Mouse (Mus musculus) adrenal gland (tissue): ENCODE results near the gene Rin2.
"Not testable (repeated sequence)": the region's sequence is repeated elsewhere in the genome, so short reads cannot be mapped to it uniquely, and the experiment has no call there.

Experiments used
- intact Hi-C: fragments of 180-260 bp; cut with DNase I; formaldehyde crosslinking; loops from one replicate; pipeline ENCODE4 v1.15.1; 2025

The Rin2 gene

DNA sequence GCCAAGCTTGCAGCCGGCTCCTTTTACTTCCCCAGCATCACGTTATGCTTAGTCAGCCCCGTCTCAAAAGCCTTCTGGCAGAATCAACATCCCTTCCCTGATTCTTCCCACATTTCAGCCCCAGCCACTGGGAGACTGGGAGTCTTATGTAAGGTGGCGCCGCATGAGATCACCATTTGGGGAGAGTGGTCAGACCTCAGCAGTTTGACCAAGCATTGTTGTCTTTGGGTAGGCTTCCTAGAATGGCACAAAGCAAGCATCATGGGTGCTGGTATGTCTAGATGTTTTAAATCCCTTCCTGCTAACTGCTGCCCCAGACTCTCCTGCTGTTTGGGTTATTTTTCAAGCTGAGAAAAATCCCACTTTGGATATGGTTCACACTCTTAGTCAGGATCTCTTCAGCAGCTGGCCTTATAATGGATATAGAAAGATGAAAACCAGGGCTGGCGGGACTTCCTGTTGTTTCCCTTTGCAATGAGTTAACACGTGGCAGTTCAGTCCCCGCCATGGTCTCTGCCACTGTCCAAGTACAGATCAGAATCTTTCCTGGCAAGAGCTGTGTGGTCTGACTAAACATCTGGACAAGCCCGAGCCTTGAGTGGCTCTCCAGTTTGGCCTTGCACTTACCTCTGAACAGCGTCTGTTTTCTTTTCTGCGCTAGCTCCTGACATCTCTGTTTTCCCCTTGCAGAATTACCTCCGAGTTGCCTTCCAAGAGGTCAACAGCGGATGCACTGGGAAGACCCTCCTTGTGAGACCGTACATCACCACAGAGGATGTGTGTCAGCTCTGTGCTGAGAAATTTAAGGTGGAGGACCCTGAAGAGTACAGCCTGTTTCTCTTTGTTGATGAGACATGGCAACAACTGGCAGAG, 210.1 kb downstream of the Rin2 start:
- intact Hi-C loops = loop anchor here (5.0 kb wide), 1 partner anchor 188 kb away; no protein-coding TSS in a partner anchor

DNA sequence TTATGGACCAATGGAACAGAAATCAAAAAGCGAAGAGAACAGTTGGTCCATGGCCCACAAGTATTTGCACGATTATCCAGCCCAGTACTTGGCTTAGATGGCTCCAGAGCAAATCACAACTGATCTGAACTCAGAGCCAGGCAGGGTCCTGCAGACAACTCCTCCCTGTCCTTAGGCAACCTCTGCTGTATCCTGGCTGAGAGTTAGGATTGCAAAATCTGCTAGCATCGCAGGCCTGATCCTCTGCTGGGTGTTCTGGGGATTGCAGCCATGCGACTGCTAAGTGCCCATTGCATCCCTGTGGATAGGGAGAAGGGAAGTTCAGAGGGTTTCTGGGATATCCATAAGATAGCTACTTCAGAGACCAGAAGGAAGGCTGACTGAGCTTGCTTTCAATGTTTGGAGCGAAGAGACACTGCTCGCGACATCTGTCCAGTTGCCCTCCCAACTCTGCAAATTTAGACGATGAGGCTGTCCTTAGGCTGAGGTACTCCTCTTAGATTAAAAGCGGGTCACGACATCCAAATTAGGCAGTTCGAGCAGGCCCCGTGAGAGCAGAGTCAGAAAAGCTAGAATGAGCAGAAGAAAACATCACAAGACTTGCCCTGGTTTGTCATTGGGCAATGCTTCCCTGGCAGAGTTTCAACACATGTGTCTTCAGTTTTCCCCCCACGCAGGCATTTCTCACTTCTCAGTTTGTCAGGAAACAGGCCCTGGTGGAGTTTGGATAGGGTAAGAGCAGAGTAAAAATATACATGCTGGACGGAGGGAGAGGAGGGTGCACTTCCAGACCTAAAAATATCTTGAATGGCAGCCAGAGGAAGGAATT, 213.1 kb downstream of the Rin2 start:
- intact Hi-C loops = no loop called here

DNA sequence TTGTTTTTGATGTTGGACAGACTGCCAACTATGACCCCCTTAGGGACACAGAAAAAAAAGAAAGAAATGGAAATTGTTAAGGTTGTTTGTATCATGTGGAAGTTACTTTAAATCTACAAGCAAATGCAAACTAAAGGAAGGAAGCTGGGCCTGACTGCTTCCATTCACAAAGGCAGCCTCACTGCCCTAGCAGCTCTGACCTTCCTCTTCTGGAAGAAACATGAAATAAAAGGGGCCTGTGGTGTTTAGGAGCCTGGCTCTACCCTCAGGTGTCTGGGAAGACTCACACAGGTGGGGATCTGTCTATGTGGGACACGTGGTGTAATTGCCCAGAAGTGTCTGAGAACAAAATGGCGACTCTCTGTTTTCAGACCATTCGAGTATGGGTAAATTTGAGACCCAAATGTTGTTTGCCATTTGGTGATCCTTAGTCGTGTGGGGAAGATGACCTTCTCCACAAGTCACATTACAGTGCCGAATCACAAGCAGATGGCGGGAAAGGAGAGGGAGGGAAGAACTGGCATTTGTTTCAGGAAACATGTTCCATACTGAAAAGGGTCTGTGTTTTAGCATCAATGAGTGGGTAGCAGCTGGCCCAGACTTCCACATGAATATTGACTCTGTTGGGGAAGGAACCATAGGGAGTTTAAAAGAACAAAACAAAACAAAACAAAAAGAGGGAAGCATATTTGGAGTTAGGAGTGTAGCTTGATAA, 213.9 kb downstream of the Rin2 start:
- intact Hi-C loops = no loop called here

DNA sequence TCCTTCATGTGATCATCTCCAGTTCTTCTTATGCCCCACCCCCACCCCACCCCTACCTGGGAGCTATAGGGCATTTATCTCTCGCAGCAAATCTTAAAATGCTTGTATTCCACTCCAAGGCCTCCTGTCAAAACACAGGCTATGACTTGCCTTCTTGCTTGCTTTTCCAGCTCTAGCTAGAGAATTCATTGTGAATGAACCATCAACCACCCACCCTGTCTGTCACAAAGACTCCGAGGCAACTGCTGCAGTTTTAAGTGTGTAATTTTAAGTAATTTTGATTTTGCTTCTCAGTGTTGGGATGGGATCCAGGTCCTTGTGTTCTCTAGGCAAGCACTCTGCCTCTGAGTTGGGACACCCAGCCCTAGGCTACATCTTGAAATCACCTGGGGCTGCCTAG, 215.6 kb downstream of the Rin2 start:
- intact Hi-C loops = no loop called here

DNA sequence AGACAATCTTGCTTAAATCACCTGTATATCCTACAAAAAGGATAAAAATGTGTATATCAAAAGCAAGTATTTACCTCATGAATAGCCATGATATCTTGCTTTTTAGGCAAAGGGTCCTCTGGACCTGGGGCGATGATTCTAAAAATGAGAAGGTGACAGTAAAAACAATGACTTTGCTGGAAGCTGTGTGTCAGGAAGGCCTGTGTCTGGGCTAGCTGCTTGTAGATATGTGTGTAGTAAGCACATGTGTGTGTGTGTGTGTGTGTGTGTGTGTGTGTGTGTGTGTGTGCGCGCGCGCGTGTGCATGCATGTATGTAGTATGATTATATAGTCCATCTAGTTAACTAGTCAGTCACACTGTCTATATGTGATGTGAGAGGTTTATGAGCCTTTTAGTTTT, 218.7 kb downstream of the Rin2 start:
- intact Hi-C loops = no loop called here

DNA sequence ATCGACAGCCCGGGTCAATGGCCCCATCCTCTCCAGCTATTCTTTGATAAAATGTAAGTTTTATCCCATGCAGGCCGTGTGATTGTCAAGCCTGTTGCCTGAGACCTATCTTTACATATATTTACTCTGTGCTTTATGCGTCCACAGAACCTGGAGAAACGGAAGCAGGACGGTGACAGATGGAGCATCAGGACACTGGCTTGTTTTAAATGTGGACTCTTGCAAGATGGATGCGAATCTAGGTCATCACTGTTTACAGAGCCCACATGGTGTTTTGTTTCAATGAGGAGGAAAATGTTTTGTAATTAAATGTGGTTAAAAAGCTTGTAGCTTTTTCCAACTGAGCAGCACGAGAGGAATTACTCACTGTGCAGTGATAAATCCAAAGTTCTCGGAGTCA, 223.1 kb downstream of the Rin2 start:
- intact Hi-C loops = no loop called here

DNA sequence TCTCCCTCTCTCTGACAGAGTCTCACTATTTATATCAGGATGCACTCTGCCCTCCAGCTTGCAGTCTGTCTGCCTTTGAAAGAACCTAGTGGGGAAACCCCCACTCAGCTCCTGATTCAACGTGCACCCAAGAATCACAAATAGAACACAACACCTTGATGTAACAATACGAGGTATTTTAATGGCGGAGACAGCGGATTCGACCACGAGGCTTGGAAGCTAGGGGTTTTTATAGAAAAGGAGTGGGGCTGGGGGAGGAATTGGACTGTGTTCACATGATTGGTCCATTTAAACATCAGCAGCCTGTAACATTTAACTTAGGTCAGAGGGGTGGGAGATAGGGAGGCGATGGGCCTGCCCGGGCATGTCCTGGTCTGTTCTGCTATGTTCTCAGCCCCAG, 225.3 kb downstream of the Rin2 start:
- intact Hi-C loops = loop anchor here (5.0 kb wide), 1 partner anchor 203 kb away; no protein-coding TSS in a partner anchor

DNA sequence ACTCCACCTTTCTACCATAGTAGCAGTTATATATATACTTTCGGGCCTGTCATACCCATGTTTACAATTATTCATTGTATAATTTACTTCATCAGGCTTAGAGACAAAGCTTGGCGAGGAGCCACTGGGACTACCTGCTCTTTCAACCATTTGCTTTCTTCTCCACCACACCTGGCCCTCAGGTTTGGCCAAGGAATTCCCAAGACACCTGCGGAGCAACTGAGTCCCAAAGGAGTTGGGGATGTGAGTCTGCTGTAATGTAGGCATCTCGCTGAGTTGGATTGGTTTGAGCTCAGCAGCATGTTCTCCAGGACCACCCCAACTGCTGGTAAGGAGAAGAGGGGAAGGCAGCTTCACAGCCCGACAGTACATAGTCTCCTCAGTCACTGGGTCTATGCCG, 226.8 kb downstream of the Rin2 start, which contains the start of gene Naa20:
Naa20 (plus strand) TSS at position 239 of the 400 bp plus-strand sequence.
- intact Hi-C loops = loop anchor here (5.0 kb wide), 1 partner anchor 205 kb away; no protein-coding TSS in a partner anchor

DNA sequence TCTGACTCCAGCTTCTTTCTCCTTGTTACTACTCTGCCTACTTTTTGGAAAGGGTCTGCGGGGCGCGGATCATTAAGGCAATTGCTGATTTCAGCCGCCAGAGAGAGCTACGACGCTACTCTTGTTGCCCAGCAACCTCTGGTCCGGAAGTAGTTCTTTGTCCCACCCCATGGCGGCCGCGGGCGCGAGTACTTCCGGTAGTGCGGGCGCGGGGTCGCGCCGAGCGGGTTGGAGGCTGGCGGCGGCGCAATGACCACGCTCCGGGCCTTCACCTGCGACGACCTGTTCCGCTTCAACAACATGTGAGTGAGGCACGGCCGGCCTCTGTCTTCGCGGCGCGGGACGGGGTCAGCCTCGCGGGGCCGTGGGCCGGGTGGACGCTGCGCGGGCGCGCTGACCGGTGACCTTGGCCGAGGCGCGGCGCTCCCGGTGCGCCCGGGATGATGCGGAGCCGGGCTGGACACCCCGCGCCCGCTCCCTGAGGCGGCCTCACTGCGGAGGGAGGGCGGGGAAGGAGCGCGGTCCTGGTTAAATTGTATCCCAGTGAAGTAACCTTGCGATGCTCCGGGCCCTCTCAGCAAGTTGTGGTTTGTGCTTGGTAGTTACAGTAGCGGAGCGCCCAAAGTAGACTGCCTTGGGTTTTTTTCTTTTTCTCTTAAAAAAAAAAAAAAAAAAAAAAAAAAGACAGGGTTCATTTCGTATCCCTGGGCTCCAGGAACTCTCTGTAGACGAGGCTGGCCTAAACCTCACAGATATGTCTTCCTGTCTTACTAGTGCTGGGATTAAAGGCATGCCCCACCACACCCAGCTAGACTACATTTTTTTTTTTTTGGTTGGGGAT, 228.3 kb downstream of the Rin2 start:
- intact Hi-C loops = loop anchor here (5.0 kb wide), 1 partner anchor 206 kb away; no protein-coding TSS in a partner anchor

DNA sequence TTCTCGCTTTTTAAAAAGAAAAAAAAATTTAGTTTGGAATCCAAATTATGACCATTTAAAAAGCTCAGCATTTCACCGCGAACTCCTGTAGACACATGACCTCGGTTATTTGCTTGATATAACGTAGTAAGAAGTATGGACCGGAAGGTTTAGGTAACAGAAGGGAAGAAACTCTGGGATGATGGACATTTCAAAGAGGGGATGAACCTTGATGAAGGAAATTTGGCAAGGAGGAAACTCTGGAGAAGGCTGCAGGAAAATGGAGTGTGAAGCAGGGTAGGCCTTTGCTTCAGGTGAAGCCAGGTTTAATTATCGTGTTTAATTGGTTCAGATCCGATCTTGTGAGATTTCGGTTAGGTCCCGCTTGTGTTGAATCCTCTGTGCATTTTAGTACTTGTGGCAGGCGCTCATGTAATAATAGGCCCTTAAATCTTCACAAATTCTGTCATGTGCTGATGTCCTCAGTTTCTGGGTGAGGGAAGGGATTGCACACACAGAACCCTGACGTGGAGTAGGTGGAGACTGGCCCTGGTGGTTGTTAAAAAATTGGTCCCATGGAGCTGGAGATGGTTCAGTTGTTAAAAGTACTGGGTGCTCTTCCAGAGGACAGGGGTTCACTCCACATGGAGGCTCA, 229.1 kb downstream of the Rin2 start:
- intact Hi-C loops = loop anchor here (5.0 kb wide), 1 partner anchor 207 kb away; no protein-coding TSS in a partner anchor

DNA sequence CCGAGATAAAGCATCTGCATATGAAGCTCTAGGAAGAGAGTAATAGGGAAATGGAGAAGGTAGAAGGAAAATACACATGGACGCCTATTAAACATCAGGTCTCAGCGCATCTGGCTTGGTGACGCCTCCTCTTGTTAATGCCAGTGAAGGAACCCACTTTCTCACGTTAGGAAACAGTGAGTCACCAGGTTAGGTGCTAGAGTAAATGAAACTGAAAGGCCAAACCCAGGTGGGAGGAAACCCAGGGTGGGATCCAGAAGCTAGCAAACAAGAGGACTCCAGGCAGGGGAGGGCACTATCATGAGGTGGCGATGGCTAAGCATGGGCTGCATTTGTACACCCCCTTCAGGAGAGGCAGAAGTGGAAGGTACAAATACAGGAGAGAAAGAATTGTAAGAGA, 230.1 kb downstream of the Rin2 start:
- intact Hi-C loops = no loop called here

DNA sequence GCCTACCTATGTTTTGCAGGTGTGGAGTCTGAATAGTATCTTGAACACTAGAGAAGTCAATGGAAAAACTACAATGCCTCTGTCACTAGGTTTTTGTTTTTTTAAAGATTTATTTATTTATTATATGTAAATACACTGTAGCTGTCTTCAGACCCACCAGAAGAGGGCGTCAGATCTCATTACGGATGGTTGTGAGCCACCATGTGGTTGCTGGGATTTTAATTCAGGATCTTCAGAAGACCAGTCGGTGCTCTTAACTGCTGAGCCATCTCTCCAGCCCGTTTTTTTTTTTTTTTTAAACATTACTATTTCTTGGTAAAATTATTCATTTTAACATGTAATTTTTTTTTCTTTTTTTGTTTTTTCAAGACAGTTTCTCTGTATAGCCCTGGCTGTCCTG, 230.9 kb downstream of the Rin2 start:
- intact Hi-C loops = not testable (repeated sequence)

DNA sequence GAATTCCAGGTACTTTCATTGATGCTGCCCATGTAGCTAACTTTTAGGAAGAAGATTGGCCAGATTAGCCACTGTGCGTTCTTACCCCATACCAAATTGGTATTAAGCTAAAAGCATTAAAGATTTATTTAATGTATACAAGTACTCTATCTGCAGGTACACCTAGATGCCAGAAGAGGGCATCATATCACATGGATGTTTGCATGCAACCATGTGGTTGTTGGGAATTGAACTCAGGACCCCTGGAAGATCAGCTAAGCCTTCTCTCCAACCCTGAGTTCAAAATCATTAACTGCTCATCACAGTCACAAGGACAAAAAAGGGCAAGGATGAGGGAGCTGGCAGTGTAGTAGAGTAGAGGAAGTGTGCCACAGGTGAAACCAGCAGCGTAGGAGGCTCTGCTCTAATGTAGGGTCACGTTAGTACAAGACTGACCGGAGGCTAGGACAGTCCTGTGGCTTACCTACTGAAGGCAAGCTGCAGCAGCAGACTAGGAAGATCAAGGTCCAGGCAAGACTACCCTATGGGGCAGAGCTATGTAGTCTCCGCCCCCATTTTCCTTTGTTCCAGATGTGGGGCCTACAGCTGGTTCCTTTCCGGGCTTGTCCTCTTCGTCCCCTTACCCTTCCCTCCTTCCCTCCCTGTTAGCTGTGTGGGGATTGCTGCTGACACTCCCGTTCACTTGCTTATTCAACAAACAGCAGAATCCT, 246.1 kb downstream of the Rin2 start:
- intact Hi-C loops = no loop called here

DNA sequence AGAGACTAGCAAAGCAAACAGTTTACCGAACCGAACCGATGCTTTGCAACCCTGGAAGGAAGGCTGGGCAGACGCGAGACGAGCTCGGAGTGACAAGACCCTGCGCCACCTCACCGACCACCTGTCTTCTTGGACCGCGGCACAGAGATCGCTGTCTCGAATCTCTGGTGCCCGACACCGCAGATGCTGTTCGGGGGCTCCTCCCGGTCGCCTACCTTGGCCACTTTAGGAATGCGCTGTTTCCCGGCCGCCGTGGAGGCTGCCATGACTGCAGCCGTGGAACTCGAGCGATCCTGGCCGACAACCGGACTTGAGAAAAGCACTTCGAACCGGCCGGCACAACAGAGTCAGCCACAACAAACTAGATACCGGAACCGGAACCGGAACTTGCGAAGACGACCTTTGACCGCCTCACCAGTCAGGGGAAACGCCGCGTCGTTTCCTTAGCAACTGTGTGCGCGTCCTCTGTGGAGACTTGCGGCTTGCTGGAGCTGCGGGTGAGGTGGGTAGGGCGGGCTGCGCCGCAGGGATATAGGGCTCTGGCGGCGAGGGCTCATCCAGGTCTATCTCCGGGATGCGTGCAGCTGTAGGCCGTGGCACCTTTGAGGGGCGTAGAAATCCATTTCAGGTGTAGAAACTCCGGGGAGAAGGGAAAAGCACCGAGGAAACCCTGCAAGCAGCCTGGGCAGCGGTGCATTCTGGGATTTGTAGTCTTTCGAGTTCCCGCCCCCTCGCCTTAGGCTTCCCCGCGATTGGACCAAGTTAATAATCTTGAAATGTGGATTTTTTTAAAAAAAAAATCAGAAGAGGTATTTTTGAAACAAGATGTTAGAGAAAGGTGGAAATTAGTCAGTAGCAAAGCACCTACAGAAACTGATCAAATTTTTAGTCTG, 259.6 kb downstream of the Rin2 start, which contains the start of the genes Cfap61 and Crnkl1:
Cfap61 (plus strand) TSS at position 446 of the 893 bp plus-strand sequence.
Crnkl1 (minus strand) TSS at position 676 of the 893 bp plus-strand sequence.
- intact Hi-C loops = no loop called here

DNA sequence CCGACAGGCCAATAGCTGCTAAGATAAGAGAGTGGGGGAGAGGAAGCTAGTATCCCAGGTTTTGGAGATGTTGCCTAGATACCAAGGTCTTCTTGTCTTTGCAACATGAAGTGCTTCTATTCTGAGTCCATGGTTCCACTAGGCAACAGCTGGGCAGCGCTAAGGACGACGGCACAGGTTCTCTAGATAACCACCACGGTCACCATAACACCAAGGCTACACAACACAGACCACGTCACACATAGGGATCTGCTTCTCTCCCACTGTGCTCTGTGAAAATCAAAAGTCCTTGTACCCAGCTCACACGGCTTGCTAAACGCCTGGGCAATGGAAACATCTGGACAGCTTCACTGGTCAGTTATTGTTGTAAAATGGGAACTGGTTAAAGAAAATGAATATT, 262.0 kb downstream of the Rin2 start:
- intact Hi-C loops = no loop called here
